9 mouse cellular contexts compared by ENCODE assay signal in genomic region chr5:123128426-123129169, GRCm38 (mm10). TPM values are rescaled to one million over a fixed set of nuclear protein-coding genes. Genes with fewer than 3 reads are reported as not detected.
DNase-seq lines count a peak whose midpoint lies in the region; ATAC-seq lines count a peak whose summit lies in the region.
"Had no signal": no experiment of that assay in that cellular context is flagged by ENCODE, and none has a peak within 500 bp of the region (broad histone marks: within the 10 kb centered on the region; RNA-seq: fewer than 3 reads in every experiment).

No protein-coding gene starts in this region.

- intact Hi-C loops in heart, postnatal 36 days (cut with DNase I) = no loop called here

- no peaks in the 10 kb centered on the region for H3K9me3 ChIP-seq in heart, embryonic 15.5 days (replicated peaks)
- H3K9me3 ChIP-seq: embryonic facial prominence, embryonic 13.5 days had no signal

- H3K4me2 ChIP-seq in heart, embryonic 15.5 days = peak overlapping the region; percentile 29; the same call in 1 of the 2 replicates
- H3K4me2 ChIP-seq: embryonic facial prominence, embryonic 13.5 days had no signal

- no peak overlapping the region for H3K4me3 ChIP-seq in heart, embryonic 15.5 days
- H3K4me3 ChIP-seq: embryonic facial prominence, embryonic 13.5 days had no signal

- no peaks in the 10 kb centered on the region for H3K27me3 ChIP-seq in heart, embryonic 15.5 days
- H3K27me3 ChIP-seq: embryonic facial prominence, embryonic 13.5 days had no signal

- peak overlapping the region; percentile 51; the same call in 1 of the 2 replicates for H3K27ac ChIP-seq in heart, embryonic 15.5 days
- H3K27ac ChIP-seq: embryonic facial prominence, embryonic 13.5 days had no signal

- ATAC-seq in heart, embryonic 15.5 days (replicated peaks; ENCODE audit: insufficient number of reproducible peaks, insufficient read depth, low FRiP score, low read depth) = no peak

- DNase-seq in heart, adult 11 months = peak; percentile 97
- no peak for DNase-seq in heart, postnatal 36 days
- DNase-seq in lung, postnatal 25 days (ENCODE audit: low spot score) = peak; percentile 78
- peak; percentile 89 for DNase-seq in thymus, postnatal 0 days (ENCODE audit: low spot score)
- DNase-seq in ovary, postnatal 36 days (ENCODE audit: low spot score) = no peak
- DNase-seq in right cerebral cortex, postnatal 25 days = no peak
- no peak for DNase-seq in left cerebral cortex, adult 9 months (ENCODE audit: low spot score in 2 of 2)

- 47% methylated on average over 10 of the region's 10 CpGs for WGBS in heart, embryonic 15.5 days

- peaks cover 38% of the 10 kb centered on the region for H3K4me1 ChIP-seq in heart, embryonic 15.5 days (replicated peaks)

- no peak overlapping the region for H3K9ac ChIP-seq in heart, embryonic 15.5 days
- H3K9ac ChIP-seq: embryonic facial prominence, embryonic 13.5 days had no signal

- H3K36me3 ChIP-seq in heart, embryonic 15.5 days = no peaks in the 10 kb centered on the region

RNA-seq across cellular contexts. Expression of gene Rhof, which starts 3.9 kb away (rescaled TPM):
- total RNA-seq in heart, postnatal 36 days (2021) = under 1 TPM; 0.44 to 0.68 TPM
- 1.5 and 3.1 TPM in 2 replicates for polyA plus RNA-seq in heart, embryonic 15.5 days (2015; fragmentation: Nextera tagmentation; extraction: Ambion mirVana)
- polyA plus RNA-seq in thymus, postnatal 0 days (2015; fragmentation: Nextera tagmentation; extraction: Ambion mirVana) = 10.4 and 11.1 TPM in 2 replicates

RNA-seq across cellular contexts. Expression of gene Setd1b, which starts 13.4 kb away (rescaled TPM):
- 10 to 100 TPM; 18.5 to 21.5 TPM for total RNA-seq in heart, postnatal 36 days (2021)
- polyA plus RNA-seq in heart, embryonic 15.5 days (2015; fragmentation: Nextera tagmentation; extraction: Ambion mirVana) = 6.0 and 6.9 TPM in 2 replicates
- 8.0 and 11.3 TPM in 2 replicates for polyA plus RNA-seq in thymus, postnatal 0 days (2015; fragmentation: Nextera tagmentation; extraction: Ambion mirVana)

RNA-seq across cellular contexts. Expression of gene Psmd9, which starts 40.6 kb away (rescaled TPM):
- total RNA-seq in heart, postnatal 36 days (2021) = 10 to 100 TPM; 14.1 to 18.3 TPM
- 54.9 and 66.7 TPM in 2 replicates for polyA plus RNA-seq in heart, embryonic 15.5 days (2015; fragmentation: Nextera tagmentation; extraction: Ambion mirVana)
- 77.6 and 94.1 TPM in 2 replicates for polyA plus RNA-seq in thymus, postnatal 0 days (2015; fragmentation: Nextera tagmentation; extraction: Ambion mirVana)

RNA-seq across cellular contexts. Expression of gene Hpd, which starts 53.9 kb away (rescaled TPM):
- total RNA-seq in heart, postnatal 36 days (2021) = not detected
- 0.37 TPM in 1 of 2 replicates, not detected in the other for polyA plus RNA-seq in heart, embryonic 15.5 days (2015; fragmentation: Nextera tagmentation; extraction: Ambion mirVana)
- 0.64 TPM in 1 of 2 replicates, not detected in the other for polyA plus RNA-seq in thymus, postnatal 0 days (2015; fragmentation: Nextera tagmentation; extraction: Ambion mirVana)
- polyA plus RNA-seq: embryonic facial prominence, embryonic 13.5 days had no signal

Comparison
In these comparisons a context has a peak if more than half of its experiments do, and no peak if none do; other contexts are left out.
1. DNase-seq: peak in heart, adult 11 months (single experiment), lung, postnatal 25 days (single experiment) and thymus, postnatal 0 days (single experiment); none in heart, postnatal 36 days (0 of 2), ovary, postnatal 36 days (single experiment), right cerebral cortex, postnatal 25 days (single experiment) and left cerebral cortex, adult 9 months (0 of 2).